Mouse (Mus musculus) WW6 (cell line): ENCODE results near the gene Svop.

Experiments
- DNase-seq: peaks from one replicate; pipeline ENCODE4 v3.0.0-alpha.2; 2013; ENCODE audit warnings: low read depth, low spot score

Svop gene

DNA sequence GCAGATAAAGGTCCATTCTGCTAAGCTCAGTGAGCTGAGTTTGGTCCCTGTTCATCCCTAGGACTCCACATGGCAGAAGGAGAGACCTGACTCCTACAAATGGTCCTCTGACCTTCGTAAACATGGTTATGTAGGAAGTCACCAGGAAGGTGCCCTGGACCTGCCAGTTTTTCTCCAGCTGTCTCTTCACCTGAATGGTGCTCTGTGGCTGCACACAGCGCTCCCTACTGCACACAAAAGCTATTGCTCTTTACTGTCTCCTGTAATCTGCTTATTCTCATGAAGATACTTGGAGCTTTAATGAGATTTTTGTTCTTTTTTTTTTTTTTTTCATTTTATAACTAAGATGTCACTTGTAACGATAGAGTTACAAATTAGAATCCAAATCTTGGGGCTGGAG is 44.8 kb downstream of the Svop start:
- no peak for DNase-seq

- no peak for DNase-seq
These were observed 45.2 kb downstream of the Svop start for GRCm38 (mm10) chr5:114046151-114046550.

DNA sequence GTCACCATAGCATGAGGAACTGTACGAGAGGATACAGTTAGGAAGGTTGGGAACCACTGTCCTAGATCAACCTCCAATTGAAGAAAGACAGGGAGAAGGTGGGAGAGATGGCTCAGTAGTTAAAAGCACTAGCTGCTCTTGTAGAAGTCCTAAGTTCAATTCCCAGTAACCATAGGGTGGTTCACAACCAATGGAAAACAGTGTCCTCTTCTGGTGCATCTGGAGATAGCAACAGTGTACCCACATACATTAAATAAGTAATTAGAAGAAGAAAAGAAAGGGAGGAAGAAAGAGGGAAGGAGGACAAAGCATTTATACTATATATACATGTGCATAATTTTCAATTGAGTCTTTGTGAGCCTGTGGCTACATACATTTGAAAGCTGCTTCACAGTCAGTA is 46.2 kb downstream of the Svop start:
- DNase-seq, result no peak

- DNase-seq, result no peak
These were observed 47.6 kb downstream of the Svop start for GRCm38 (mm10) chr5:114043800-114044199.

DNA sequence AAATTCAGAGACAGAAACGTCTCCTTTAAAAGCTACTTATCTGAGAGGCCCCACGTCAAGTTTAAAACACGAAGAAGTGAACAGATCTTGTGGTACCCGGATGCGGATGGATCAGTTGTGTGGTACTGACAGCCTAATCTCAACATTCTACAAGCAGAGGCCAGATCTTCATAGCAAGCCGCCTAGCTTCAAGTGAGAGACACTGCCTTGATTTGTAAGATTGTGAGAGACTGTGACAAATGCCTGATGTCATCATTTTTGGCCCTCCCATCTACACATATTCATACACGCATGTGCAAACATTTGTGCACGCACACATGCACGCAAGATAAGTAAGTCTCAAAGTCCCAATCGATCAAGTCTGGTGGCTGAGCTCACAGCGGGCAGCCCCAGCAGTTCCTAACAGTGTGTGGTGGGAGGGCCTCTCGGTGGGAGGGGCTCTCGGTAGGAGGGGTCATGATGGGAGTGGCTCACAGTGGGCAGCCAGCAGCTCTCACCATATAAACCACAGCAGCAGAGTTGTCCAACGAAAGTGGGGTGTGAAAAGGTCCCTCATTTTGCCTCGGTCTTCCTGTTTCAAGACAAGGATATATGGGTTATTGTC is 49.9 kb downstream of the Svop start:
- DNase-seq, result no peak

GRCm38 (mm10) chr5:114040911-114041310 is 50.5 kb downstream of the Svop start:
- DNase-seq, result no peak

GRCm38 (mm10) chr5:114040508-114040907 is 50.9 kb downstream of the Svop start:
- no peak for DNase-seq

DNA sequence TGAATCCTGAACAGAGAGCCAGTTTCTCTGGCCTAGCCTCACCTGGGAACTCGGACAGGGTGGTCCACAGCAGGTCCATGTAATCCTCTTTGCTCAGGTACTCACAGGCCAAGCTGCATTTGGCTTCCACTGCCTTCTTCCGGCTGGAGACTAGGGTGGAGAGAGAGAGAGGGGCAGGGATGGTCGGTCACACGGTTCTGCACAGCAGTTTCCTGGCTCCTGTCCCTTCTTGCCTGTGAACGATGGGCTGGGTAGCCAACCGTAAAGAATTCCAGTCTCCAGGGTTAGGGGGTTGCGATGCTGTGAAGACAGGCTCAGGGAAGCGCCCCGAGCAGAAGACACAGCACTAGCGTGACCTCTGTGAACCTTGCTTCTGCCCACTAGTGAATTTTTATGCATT is 56.3 kb downstream of the Svop start:
- no peak for DNase-seq

GRCm38 (mm10) chr5:114034393-114034792 is 57.0 kb downstream of the Svop start:
- DNase-seq, result no peak

GRCm38 (mm10) chr5:114032161-114032763 is 59.1 kb downstream of the Svop start:
- no peak for DNase-seq

DNA sequence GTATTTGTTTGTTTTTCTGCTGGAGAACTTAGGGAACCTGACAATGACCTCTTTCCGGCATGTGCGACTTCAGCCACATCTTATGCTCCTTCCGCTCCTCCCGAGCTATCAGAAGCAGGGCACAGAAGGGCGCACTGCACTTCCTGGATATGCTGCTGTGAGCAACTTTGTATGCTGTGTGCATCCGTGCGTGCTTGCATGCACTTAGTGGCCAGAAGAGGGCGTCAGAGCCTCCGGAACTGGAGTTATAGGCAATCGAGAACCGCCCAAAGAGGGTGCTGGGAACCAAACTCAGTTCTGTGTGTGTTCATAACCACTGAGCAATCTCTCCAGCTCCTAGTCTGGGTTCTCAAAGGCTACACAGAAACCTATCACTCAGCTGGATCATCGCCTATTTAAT is 60.7 kb downstream of the Svop start:
- no peak for DNase-seq

GRCm38 (mm10) chr5:114028111-114028510 is 63.3 kb downstream of the Svop start:
- DNase-seq, result no peak

GRCm38 (mm10) chr5:114027217-114027944 is 64.0 kb downstream of the Svop start:
- DNase-seq, result no peak

GRCm38 (mm10) chr5:114024885-114025284 is 66.5 kb downstream of the Svop start:
- DNase-seq, result no peak

- no peak for DNase-seq
These were observed 67.0 kb downstream of the Svop start for GRCm38 (mm10) chr5:114024390-114024789.

- no peak for DNase-seq
These were observed 76.2 kb downstream of the Svop start for GRCm38 (mm10) chr5:114015121-114015520.

DNA sequence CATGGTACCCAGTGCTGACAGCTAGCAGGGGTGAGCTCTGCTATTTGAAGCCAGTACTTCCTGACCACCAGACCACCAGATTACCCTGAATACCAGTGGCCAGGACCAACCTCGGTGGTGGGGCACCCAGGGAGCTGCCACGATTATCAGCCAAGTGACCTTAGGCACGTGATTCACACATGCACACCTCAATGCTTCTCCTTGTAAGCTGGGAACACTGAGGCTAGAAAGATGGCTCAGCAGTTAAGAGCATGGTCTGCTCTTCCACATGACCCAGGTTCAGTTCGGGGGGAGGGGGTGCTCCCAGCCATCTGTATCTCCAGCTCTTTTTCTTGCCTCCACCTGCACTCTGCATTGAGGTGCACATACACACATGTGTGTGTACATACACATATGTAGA is 82.3 kb downstream of the Svop start:
- no peak for DNase-seq

GRCm38 (mm10) chr5:114007753-114008453 is 83.5 kb downstream of the Svop start:
- no peak for DNase-seq

DNA sequence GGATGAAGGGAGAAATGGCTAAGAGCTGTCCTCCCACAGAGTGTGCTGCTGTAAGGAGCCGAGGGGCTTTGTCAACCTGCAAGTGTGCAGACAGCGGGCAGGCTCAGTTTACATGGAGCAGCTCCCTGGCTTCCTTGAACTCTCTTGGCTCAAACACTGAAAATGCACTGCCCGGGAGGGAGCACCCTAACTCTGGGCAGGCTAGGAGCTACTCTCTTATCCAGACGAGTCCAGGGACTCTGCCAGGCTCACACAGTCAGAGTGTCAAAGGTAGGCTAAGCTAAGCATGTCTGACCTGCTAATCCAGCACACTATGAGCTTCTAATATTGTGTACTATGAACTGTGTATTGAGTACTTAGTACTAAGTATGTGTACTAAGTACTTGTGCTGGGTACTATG is 84.4 kb downstream of the Svop start:
- DNase-seq, result no peak

- no peak for DNase-seq
These were observed 86.3 kb downstream of the Svop start for GRCm38 (mm10) chr5:114005100-114005499.

DNA sequence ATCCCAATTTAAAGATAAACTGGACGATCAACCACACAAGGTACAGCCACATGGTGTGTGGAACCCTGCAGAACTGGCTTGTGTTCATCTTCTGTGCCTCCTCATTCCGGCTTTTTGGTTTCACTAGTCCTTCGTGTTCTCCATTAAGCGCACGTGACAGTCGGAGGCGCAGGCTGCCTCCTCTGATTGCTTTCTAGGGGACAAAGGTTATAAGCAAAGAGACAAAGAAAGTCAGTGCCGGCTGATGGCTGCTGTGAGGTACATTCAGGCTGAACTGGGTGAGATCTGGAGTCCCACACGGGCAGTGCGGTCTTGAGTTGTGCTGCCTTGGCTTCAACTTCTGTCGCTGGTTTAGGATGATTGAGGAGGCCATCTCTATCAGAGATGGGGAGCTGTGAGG is 86.8 kb downstream of the Svop start:
- DNase-seq, result no peak

GRCm38 (mm10) chr5:114003542-114003941 is 87.8 kb downstream of the Svop start, which contains the start of gene Dao:
Gene Dao (plus strand): TSS chr5:114003703.
- DNase-seq, result no peak
